9 mouse cellular contexts compared by ENCODE assay signal in genomic region chr9:32115786-32116185, GRCm38 (mm10). TPM values are rescaled to one million over a fixed set of nuclear protein-coding genes. Genes with fewer than 3 reads are reported as not detected.
DNase-seq lines count a peak whose midpoint lies in the region; ATAC-seq and TF ChIP-seq lines count a peak whose summit lies in the region.
"Had no signal": no experiment of that assay in that cellular context is flagged by ENCODE, and none has a peak within 500 bp of the region (broad histone marks: within the 10 kb centered on the region; RNA-seq: fewer than 3 reads in every experiment).

Arhgap32 (plus strand) TSS chr9:32116136.

- H3K27ac ChIP-seq in layer of hippocampus, adult 2 months: no peak within 1 kb of the TSS
- H3K27ac ChIP-seq in embryonic facial prominence, embryonic 15.5 days (replicated peaks): peak within 1 kb of the TSS; percentile 56
- H3K27ac ChIP-seq: limb, embryonic 12.5 days had no signal

- peak within 1 kb of the TSS; percentile 21; the same call in 1 of the 2 replicates for H3K4me2 ChIP-seq in embryonic facial prominence, embryonic 15.5 days (replicated peaks)
- H3K4me2 ChIP-seq: limb, embryonic 12.5 days had no signal

- no peak for TF ChIP-seq CTCF in layer of hippocampus, adult 2 months (conservative IDR thresholded peaks at IDR 0.05)

- H3K9me3 ChIP-seq in embryonic facial prominence, embryonic 15.5 days (replicated peaks): no peaks in the 10 kb centered on the region
- H3K9me3 ChIP-seq: limb, embryonic 12.5 days had no signal

- intact Hi-C loops in left cerebral cortex, postnatal 36 days (cut with DNase I): no loop called here

- H3K36me3 ChIP-seq in embryonic facial prominence, embryonic 15.5 days: no peaks in the 10 kb centered on the region
- H3K36me3 ChIP-seq: limb, embryonic 12.5 days had no signal

- 67% methylated on average over 1 of the region's 1 CpGs for WGBS in embryonic facial prominence, embryonic 15.5 days

- no peak within 1 kb of the TSS for H3K4me3 ChIP-seq in layer of hippocampus, adult 2 months
- no peak within 1 kb of the TSS for H3K4me3 ChIP-seq in embryonic facial prominence, embryonic 15.5 days (replicated peaks)
- H3K4me3 ChIP-seq: limb, embryonic 12.5 days; myocyte had no signal

- H3K27me3 ChIP-seq in embryonic facial prominence, embryonic 15.5 days: no peaks in the 10 kb centered on the region
- H3K27me3 ChIP-seq: limb, embryonic 12.5 days had no signal

- DNase-seq in layer of hippocampus, adult 2 months (ENCODE audit: low spot score in 2 of 2): no peak
- no peak for DNase-seq in layer of hippocampus, adult 9-11 months
- no peak for DNase-seq in adrenal gland, postnatal 25 days
- no peak for DNase-seq in left cerebral cortex, postnatal 36 days (ENCODE audit: low spot score in 2 of 2)
- no peak for DNase-seq in frontal cortex, postnatal 10 days (ENCODE audit: low spot score in 2 of 2)

- H3K9ac ChIP-seq in embryonic facial prominence, embryonic 15.5 days: no peak within 1 kb of the TSS
- H3K9ac ChIP-seq: limb, embryonic 12.5 days had no signal

- 0 out of 2 replicates have a peak, but pooled peaks have one; percentile 39 for ATAC-seq in embryonic facial prominence, embryonic 15.5 days (ENCODE audit: insufficient number of reproducible peaks, low FRiP score, low TSS enrichment, low read depth)
- ATAC-seq in activated CD4-positive, CD25-positive, alpha-beta regulatory T cell, adult 4 months: no peak

- H3K4me1 ChIP-seq in embryonic facial prominence, embryonic 15.5 days: peaks cover 5% of the 10 kb centered on the region; the same call in 1 of the 2 replicates

RNA-seq across cellular contexts. Expression of gene Arhgap32, which starts in this region (rescaled TPM):
- total RNA-seq in layer of hippocampus, adult 2 months (2021): 100 to 1,000 TPM; 226 to 232 TPM
- total RNA-seq in adrenal gland, postnatal 25 days (2021): 43.3 and 52.8 TPM in 2 replicates
- polyA plus RNA-seq in embryonic facial prominence, embryonic 15.5 days (2015; fragmentation: Nextera tagmentation; extraction: Ambion mirVana): 8.3 and 9.4 TPM in 2 replicates
- 100 to 1,000 TPM; 471 to 473 TPM for total RNA-seq in left cerebral cortex, postnatal 36 days (2021)
- not detected for polyA plus RNA-seq in activated CD4-positive, CD25-positive, alpha-beta regulatory T cell, adult 4 months (2017; shearing (Covaris generic))
